Mouse (Mus musculus) hindbrain, embryonic 15.5 days (tissue): Measurements from ENCODE around the gene Pex11a. TPM values are rescaled to one million over a fixed set of nuclear protein-coding genes. Genes with fewer than 3 reads are reported as not detected.
A peak's percentile ranks its signal among the peaks of the same experiment; 100 is the strongest.
"Not testable (repeated sequence)": the region's sequence is repeated elsewhere in the genome, so short reads cannot be mapped to it uniquely, and the experiment has no call there.

Source experiments
- ATAC-seq: fragments of 200-750 bp; cut with Nextera tagmentation; 2 replicates; pipeline ENCODE4 v1.8.0; 2017; ENCODE audit warnings: low read depth, moderate number of reproducible peaks, moderate TSS enrichment; ENCODE audit not compliant: low FRiP score
- H3K27ac ChIP-seq: fragments of 300-500 bp; sonication (generic); replicated peaks from 2 replicates; pipeline ENCODE4 v1.5.1; 2015; ENCODE audit warnings: mild to moderate bottlenecking, inconsistent platforms
- H3K27me3 ChIP-seq: fragments of 300-500 bp; sonication (generic); 2 replicates; pipeline ENCODE4 v1.6.1; 2015; ENCODE audit warnings: control low read depth, inconsistent platforms
- H3K36me3 ChIP-seq: fragments of 300-500 bp; sonication (generic); 2 replicates; pipeline ENCODE4 v1.6.1; 2015; ENCODE audit warnings: control low read depth, inconsistent platforms
- H3K4me1 ChIP-seq: fragments of 300-500 bp; sonication (generic); replicated peaks from 2 replicates; pipeline ENCODE4 v1.6.1; 2015; ENCODE audit warnings: control low read depth, inconsistent platforms
- H3K4me2 ChIP-seq: fragments of 300-500 bp; sonication (generic); 2 replicates; pipeline ENCODE4 v1.6.1; 2015; ENCODE audit warnings: moderate library complexity, mild to moderate bottlenecking, inconsistent platforms
- H3K4me3 ChIP-seq: fragments of 300-500 bp; sonication (generic); 2 replicates; pipeline ENCODE4 v1.5.1; 2015; ENCODE audit warnings: mild to moderate bottlenecking, inconsistent platforms
- H3K9ac ChIP-seq: fragments of 300-500 bp; sonication (generic); 2 replicates; pipeline ENCODE4 v1.6.1; 2015; ENCODE audit warnings: inconsistent platforms
- H3K9me3 ChIP-seq: fragments of 300-500 bp; sonication (generic); 2 replicates; pipeline ENCODE4 v1.6.1; 2016; ENCODE audit warnings: control low read depth, inconsistent platforms
- WGBS: fragments of 180-500 bp; shearing (Covaris S2); methylation state at CpG from one replicate; pipeline ENCODE4 v1.1.7; 2015; 5-methylcytosine and 5-hydroxymethylcytosine counted together
- polyA plus RNA-seq: library from polyadenylated mRNA; unstranded; fragments of >200 nt; fragmentation: Nextera tagmentation; extraction: Ambion mirVana; gene quantifications from 2 replicates; pipeline ENCODE4 v1.2.1, GENCODE M21; 2015

Gene Pex11a
- 12.6 and 13.1 TPM in 2 replicates for polyA plus RNA-seq

GRCm38 (mm10) chr7:79742659-79743536 is at the start of gene Pex11a, which contains the start of gene Wdr93:
TSS of gene Pex11a (minus strand) at chr7:79743131.
TSS of gene Wdr93 (plus strand) at chr7:79743163.
- Histone ChIP-seq H3K27ac (no peak within 1 kb of the TSS), H3K4me1 (peaks cover 12% of the 10 kb centered on the region), H3K9ac (peak within 1 kb of the TSS; percentile 63), H3K36me3 (no peaks in the 10 kb centered on the region), H3K9me3 (no peaks in the 10 kb centered on the region), H3K4me3 (peak within 1 kb of the TSS; percentile 83), H3K4me2 (peak within 1 kb of the TSS; percentile 100), H3K27me3 (0 out of 2 replicates have a peak, but pooled peaks cover under 1% of the 10 kb centered on the region)
- WGBS = 2% methylated on average over 46 of the region's 46 CpGs
- peak; percentile 92 for ATAC-seq

GRCm38 (mm10) chr7:79789812-79790211 is 46.9 kb upstream of the Pex11a start:
- not testable (repeated sequence) for H3K9me3 ChIP-seq, H3K9ac ChIP-seq, H3K27ac ChIP-seq, ATAC-seq, H3K4me3 ChIP-seq, H3K4me2 ChIP-seq, H3K36me3 ChIP-seq
- 21% methylated on average over 2 of the region's 2 CpGs for WGBS
- peaks cover 17% of the 10 kb centered on the region for H3K4me1 ChIP-seq
- peaks cover 47% of the 10 kb centered on the region for H3K27me3 ChIP-seq

DNA sequence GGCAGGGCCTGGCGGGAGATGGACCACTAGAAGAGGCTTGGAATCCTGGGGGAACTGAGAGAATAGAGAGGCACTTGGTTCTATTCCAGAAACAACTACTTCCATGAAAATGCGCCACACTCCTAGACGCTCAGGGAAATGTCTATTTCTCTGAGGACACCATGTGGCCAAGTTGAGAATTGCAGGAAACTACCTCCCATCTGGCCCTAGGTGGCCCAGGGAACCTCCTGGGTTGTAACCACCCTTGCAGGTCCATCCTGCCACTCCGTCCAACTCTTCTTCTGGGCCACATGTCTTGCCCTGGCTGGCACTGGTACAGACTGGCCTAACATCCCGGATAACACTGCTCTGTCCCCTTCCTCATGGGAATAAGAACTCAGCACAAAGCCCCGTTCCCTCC is 43.4 kb upstream of the Pex11a start:
- Histone ChIP-seq H3K27me3 (peaks cover 13% of the 10 kb centered on the region), H3K27ac (no peak overlapping the region), H3K4me2 (no peak overlapping the region), H3K9me3 (no peaks in the 10 kb centered on the region), H3K9ac (no peak overlapping the region), H3K4me3 (no peak overlapping the region), H3K4me1 (no peaks in the 10 kb centered on the region), H3K36me3 (no peaks in the 10 kb centered on the region)
- WGBS = 20% methylated on average over 6 of the region's 6 CpGs
- ATAC-seq = peak; percentile 45; the same call in 1 of the 2 replicates

DNA sequence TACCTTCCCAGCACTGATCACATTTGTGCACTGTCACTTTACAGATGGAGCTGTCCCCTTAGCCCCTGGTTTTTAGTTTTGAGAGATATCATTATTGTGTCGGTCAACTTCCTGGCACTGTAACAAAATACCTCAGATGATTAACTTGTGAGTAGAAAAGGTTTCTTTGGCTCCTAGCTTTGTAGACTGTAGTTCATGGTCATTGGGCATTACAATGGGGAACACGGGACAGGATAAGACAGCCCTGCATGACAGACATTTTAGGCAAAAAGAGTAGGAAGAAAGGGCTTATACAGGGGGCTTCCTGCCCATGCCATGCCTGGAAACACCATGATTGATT is 39.6 kb upstream of the Pex11a start:
- Histone ChIP-seq H3K9ac (no peak overlapping the region), H3K4me3 (no peak overlapping the region), H3K36me3 (no peaks in the 10 kb centered on the region), H3K4me1 (no peaks in the 10 kb centered on the region), H3K4me2 (no peak overlapping the region), H3K9me3 (no peaks in the 10 kb centered on the region), H3K27me3 (no peaks in the 10 kb centered on the region), H3K27ac (no peak overlapping the region)
- no peak for ATAC-seq
- 67% methylated on average over 2 of the region's 2 CpGs for WGBS

GRCm38 (mm10) chr7:79781826-79782515 is 39.0 kb upstream of the Pex11a start:
- no peak overlapping the region for H3K27ac ChIP-seq
- 81% methylated on average over 11 of the region's 11 CpGs for WGBS
- no peak for ATAC-seq
- no peak overlapping the region for H3K4me2 ChIP-seq
- H3K9ac ChIP-seq = no peak overlapping the region
- H3K4me3 ChIP-seq = no peak overlapping the region
- H3K27me3 ChIP-seq = no peaks in the 10 kb centered on the region
- H3K36me3 ChIP-seq = no peaks in the 10 kb centered on the region
- H3K9me3 ChIP-seq = no peaks in the 10 kb centered on the region
- no peaks in the 10 kb centered on the region for H3K4me1 ChIP-seq

- peak overlapping the region; percentile 16; the same call in 1 of the 2 replicates for H3K4me3 ChIP-seq
Measured at GRCm38 (mm10) chr7:79780647-79781626, 38.0 kb upstream of the Pex11a start.

DNA sequence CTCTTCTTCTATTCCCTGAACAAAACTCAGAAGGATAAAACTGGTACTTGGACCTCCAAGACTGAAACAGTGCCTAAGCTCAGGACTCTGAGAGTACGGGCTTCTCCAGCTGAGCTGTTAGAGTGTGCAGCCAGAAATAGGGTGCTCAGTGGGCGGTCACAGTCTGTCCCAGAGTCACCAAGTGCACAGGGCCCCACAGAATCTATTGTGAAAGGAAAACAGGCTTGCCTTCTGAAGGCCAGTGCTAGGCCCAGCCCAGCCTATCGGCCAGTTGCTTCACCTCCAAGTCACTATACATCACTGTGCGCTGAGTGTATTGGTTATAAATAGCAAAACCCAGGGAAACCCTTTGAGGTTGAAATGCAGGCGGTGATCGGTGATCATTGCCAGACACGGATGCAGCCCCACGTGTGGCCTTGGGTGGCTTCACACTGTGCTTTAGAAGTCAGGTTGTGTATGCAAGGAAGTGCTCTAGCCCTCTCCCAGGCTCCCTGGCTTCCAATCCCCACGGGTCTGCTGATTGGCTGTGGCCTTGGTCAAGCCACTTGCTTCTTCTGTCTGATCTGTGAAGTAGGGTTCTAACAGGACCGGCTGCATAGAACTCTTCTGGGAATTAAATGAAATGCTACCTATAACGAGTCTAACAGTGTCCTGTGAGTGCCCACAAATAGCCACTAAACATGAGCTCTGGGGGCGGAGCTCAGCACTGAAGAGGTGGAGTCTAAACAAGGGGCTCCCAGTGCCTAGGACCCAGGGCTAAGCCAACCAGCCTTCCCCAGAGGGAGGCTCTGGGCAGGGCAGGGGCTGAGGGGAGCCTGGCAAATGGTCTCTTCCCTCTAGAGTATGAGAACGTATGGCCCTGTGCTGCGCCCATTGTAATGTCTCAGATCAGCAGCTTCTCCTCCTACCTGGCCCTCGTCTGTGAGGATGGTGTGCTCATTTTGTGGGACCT is 28.9 kb upstream of the Pex11a start:
- WGBS = 47% methylated on average over 15 of the region's 15 CpGs
- no peaks in the 10 kb centered on the region for H3K9me3 ChIP-seq
- ATAC-seq = no peak

More at GRCm38 (mm10) chr7:79780647-79781626, 38.0 kb upstream of the Pex11a start:
- 32% methylated on average over 16 of the region's 16 CpGs for WGBS
- no peaks in the 10 kb centered on the region for H3K36me3 ChIP-seq
- no peak overlapping the region for H3K27ac ChIP-seq
- peak; percentile 79 for ATAC-seq
- H3K4me2 ChIP-seq = peak overlapping the region; percentile 48
- no peak overlapping the region for H3K9ac ChIP-seq
- H3K9me3 ChIP-seq = no peaks in the 10 kb centered on the region
- H3K27me3 ChIP-seq = no peaks in the 10 kb centered on the region
- no peaks in the 10 kb centered on the region for H3K4me1 ChIP-seq

GRCm38 (mm10) chr7:79769664-79770063 is 26.7 kb upstream of the Pex11a start:
- H3K4me1 ChIP-seq = no peaks in the 10 kb centered on the region
- H3K4me2 ChIP-seq = no peak overlapping the region
- no peaks in the 10 kb centered on the region for H3K36me3 ChIP-seq
- no peak overlapping the region for H3K4me3 ChIP-seq
- no peak overlapping the region for H3K27ac ChIP-seq
- ATAC-seq = no peak
- H3K9me3 ChIP-seq = no peaks in the 10 kb centered on the region
- WGBS = 96% methylated on average over 3 of the region's 3 CpGs
- no peak overlapping the region for H3K9ac ChIP-seq
- no peaks in the 10 kb centered on the region for H3K27me3 ChIP-seq

More for the DNA sequence above, 28.9 kb upstream of the Pex11a start:
- Histone ChIP-seq H3K4me1 (no peaks in the 10 kb centered on the region), H3K4me3 (no peak overlapping the region), H3K27me3 (no peaks in the 10 kb centered on the region), H3K36me3 (no peaks in the 10 kb centered on the region), H3K27ac (no peak overlapping the region), H3K4me2 (no peak overlapping the region), H3K9ac (no peak overlapping the region)

DNA sequence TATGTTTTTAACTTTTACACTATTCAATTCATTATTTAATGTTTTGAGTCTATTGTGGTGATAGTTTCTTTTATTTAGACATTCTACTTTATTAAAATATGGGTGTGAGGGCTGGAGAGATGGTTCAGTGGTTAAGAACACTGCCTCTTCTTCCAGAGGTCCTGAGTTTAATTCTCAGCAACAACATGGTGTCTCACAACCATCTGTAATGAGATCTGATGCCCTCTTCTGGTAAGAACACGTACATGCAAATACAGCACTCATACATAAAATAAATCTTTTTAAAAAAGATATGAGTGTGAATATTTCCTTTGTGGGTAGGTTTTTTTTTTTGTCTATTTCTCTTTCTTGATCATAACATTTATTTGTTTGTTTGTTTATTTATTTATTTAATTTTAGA is 23.1 kb upstream of the Pex11a start:
- Histone ChIP-seq H3K27ac (no peak overlapping the region), H3K36me3 (no peaks in the 10 kb centered on the region), H3K4me1 (no peaks in the 10 kb centered on the region), H3K9ac (no peak overlapping the region), H3K4me2 (no peak overlapping the region), H3K27me3 (no peaks in the 10 kb centered on the region), H3K4me3 (no peak overlapping the region), H3K9me3 (no peaks in the 10 kb centered on the region)
- no peak for ATAC-seq
- 38% methylated on average over 1 of the region's 1 CpGs for WGBS

- Histone ChIP-seq H3K27me3 (no peaks in the 10 kb centered on the region), H3K9me3 (no peaks in the 10 kb centered on the region), H3K36me3 (no peaks in the 10 kb centered on the region), H3K4me1 (no peaks in the 10 kb centered on the region), H3K4me2 (no peak overlapping the region), H3K9ac (no peak overlapping the region), H3K4me3 (no peak overlapping the region), H3K27ac (no peak overlapping the region)
- no peak for ATAC-seq
- 80% methylated on average over 8 of the region's 8 CpGs for WGBS
Measured at GRCm38 (mm10) chr7:79762106-79762505, 19.2 kb upstream of the Pex11a start.
